Mouse (Mus musculus) spleen, postnatal 4 days (tissue): Measurements from ENCODE around the gene Sae1.
A peak's percentile ranks its signal among the peaks of the same experiment; 100 is the strongest.
"Not testable (repeated sequence)": the region's sequence is repeated elsewhere in the genome, so short reads cannot be mapped to it uniquely, and the experiment has no call there.

ENCODE experiments used
- DNase-seq, 2 experiments: peaks; one replicate each; pipeline ENCODE4 v3.0.0; 2022; ENCODE audit warnings: low spot score in 2 of 2

Gene Sae1

GRCm38 (mm10) chr7:16402968-16403948 lies 15.7 kb upstream of the Sae1 start:
- DNase-seq: peak; percentile 57 to 81

- DNase-seq: peak in 1 of 2 experiments; percentile 73
Measured at GRCm38 (mm10) chr7:16402449-16402848, 14.8 kb upstream of the Sae1 start.

- DNase-seq: peak; percentile 85 to 90
Measured at GRCm38 (mm10) chr7:16401991-16402431, 14.4 kb upstream of the Sae1 start.

GRCm38 (mm10) chr7:16400689-16401611 lies 13.3 kb upstream of the Sae1 start, which contains the start of gene Zc3h4:
Gene Zc3h4, plus strand, starts transcription at chr7:16400910.
- DNase-seq: peak; percentile 91 to 96

- DNase-seq: peak; percentile 97
Measured at GRCm38 (mm10) chr7:16399820-16400688, 12.4 kb upstream of the Sae1 start.

- DNase-seq: peak; percentile 89 to 92
Measured at GRCm38 (mm10) chr7:16399098-16399819, 11.7 kb upstream of the Sae1 start.

GRCm38 (mm10) chr7:16398387-16399050 lies 10.9 kb upstream of the Sae1 start:
- DNase-seq: no peak

GRCm38 (mm10) chr7:16397465-16397864 lies 9.9 kb upstream of the Sae1 start:
- DNase-seq: no peak

- DNase-seq: peak; percentile 53 to 74
Measured at GRCm38 (mm10) chr7:16395944-16396343, 8.3 kb upstream of the Sae1 start.

- no peak for DNase-seq
Measured at GRCm38 (mm10) chr7:16392923-16393322, 5.3 kb upstream of the Sae1 start.

GRCm38 (mm10) chr7:16389942-16390341 lies 2.3 kb upstream of the Sae1 start:
- not testable (repeated sequence) for DNase-seq

- DNase-seq: peak; percentile 65 to 84
Measured at GRCm38 (mm10) chr7:16376505-16376904, 11.1 kb downstream of the Sae1 start.

- no peak for DNase-seq
Measured at GRCm38 (mm10) chr7:16374989-16375388, 12.6 kb downstream of the Sae1 start.

GRCm38 (mm10) chr7:16373719-16374118 lies 13.9 kb downstream of the Sae1 start:
- no peak for DNase-seq

- DNase-seq: no peak
Measured at GRCm38 (mm10) chr7:16370596-16370995, 17.0 kb downstream of the Sae1 start.

- no peak for DNase-seq
Measured at GRCm38 (mm10) chr7:16368835-16369234, 18.8 kb downstream of the Sae1 start.

- DNase-seq: no peak
Measured at GRCm38 (mm10) chr7:16366669-16367068, 20.9 kb downstream of the Sae1 start.

- DNase-seq: no peak
Measured at GRCm38 (mm10) chr7:16366133-16366646, 21.4 kb downstream of the Sae1 start.

- DNase-seq: no peak
Measured at GRCm38 (mm10) chr7:16364901-16365500, 22.6 kb downstream of the Sae1 start.
